ENCODE assay signal across 8 mouse cellular contexts in the genomic region with DNA sequence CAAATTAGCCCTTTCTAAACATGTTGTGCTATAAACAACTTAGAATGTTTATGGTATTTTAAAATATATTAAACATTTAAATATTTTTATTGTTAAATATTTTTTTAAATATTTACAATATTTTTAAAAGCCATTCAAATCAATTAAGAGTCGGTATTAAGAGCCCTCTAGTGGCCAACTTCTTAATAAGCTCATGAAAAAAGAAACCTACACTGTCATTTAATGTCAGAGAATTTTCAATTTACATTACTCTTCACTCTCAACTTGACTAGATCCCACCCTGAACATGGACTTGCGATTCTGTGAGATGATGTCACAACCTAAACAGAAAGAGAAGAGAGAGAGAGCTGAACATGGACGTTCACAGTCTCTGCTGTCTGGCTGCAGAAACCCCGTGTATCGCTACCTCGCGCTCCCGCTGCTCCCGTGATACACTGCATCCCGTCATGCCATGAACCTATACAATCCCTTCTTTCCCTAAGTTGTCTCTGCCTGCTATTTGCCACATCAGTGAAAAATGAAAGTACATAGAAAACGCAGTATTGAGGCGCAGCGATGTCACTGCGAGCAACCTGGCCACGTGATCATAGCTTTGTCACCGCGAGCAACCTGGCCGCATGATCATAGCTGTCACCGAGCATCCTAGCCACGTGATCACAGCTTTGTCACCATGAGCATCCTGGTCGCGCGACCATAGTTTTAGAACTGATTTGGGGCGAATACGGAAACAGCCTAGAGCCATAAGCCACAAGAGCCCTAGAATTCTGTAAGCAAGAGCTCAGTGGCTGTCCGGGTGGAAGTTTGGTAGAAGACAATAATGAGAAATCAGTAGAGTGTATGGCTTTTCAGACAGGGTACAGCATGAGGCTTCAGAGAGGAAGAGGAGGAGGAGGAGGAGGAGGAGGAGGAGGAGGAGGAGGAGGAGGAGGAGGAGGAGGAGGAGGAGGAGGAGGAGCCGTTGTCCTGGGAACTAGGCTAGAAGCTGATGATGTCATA. TPM values are rescaled to one million over a fixed set of nuclear protein-coding genes. Genes with fewer than 3 reads are reported as not detected.
A peak's percentile ranks its signal among the peaks of the same experiment; 100 is the strongest.
DNase-seq lines count a peak whose midpoint lies in the region; ATAC-seq and TF ChIP-seq lines count a peak whose summit lies in the region.

No protein-coding gene starts in this region.

- H3K4me3 ChIP-seq in lung, adult 2 months (replicated peaks; ENCODE audit: extremely low read depth, low read depth, low read length), result peak overlapping the region; percentile 45
- H3K4me3 ChIP-seq in liver, embryonic 14.5 days (ENCODE audit: insufficient read depth in 1 of 2, low read depth in 2 of 2, low read length in 2 of 2), result peak overlapping the region; percentile 17 to 43

- H3K4me1 ChIP-seq in lung, adult 2 months (ENCODE audit: control insufficient read depth, insufficient read depth, low read length), result no peaks in the 10 kb centered on the region
- H3K4me1 ChIP-seq in liver, embryonic 14.5 days (replicated peaks; ENCODE audit: control insufficient read depth in 2 of 2, insufficient read depth in 2 of 2, low read length in 1 of 2), result no peaks in the 10 kb centered on the region

- no peak for TF ChIP-seq POLR2A in lung, adult 2 months (IDR thresholded peaks at IDR 0.05; ENCODE audit: borderline replicate concordance, extremely low read depth, low read depth, low read length)

- ATAC-seq in liver, embryonic 14.5 days (ENCODE audit: insufficient read depth), result no peak
- peak; percentile 67 for ATAC-seq in neutrophil, adult 5-6 weeks (ENCODE audit: extremely low read depth, insufficient number of reproducible peaks, low FRiP score, poor library complexity, severe bottlenecking)

- peak; percentile 18 for DNase-seq in lung, adult 2 months
- DNase-seq in lung, adult 18-20 months, result no peak
- peak; percentile 53 for DNase-seq in cerebellum, adult 9-10 months
- peak; percentile 24 to 46 for DNase-seq in frontal cortex, postnatal 10 days (ENCODE audit: low spot score in 2 of 2)
- peak; percentile 16 for DNase-seq in kidney, postnatal 14 days
- DNase-seq in liver, embryonic 14.5 days (ENCODE audit: low read depth in 3 of 3, low spot score in 3 of 3), result no peak
- DNase-seq in ovary, postnatal 36 days (ENCODE audit: low spot score), result no peak

- no peaks in the 10 kb centered on the region for H3K27me3 ChIP-seq in liver, embryonic 14.5 days (ENCODE audit: control insufficient read depth, insufficient read depth, low read length)

- H3K27ac ChIP-seq in liver, embryonic 14.5 days, result no peak overlapping the region

- TF ChIP-seq EP300 in liver, embryonic 14.5 days (IDR thresholded peaks at IDR 0.05; ENCODE audit: low read depth), result no peak

- peak overlapping the region; percentile 47 for H3K4me2 ChIP-seq in liver, embryonic 14.5 days (ENCODE audit: low read depth)

- 61% methylated on average over 27 of the region's 27 CpGs for WGBS in lung, adult 2 months
- 48% methylated on average over 27 of the region's 27 CpGs for WGBS in liver, embryonic 14.5 days (ENCODE audit: insufficient replicate concordance)

- no peaks in the 10 kb centered on the region for H3K9me3 ChIP-seq in liver, embryonic 14.5 days (ENCODE audit: control insufficient read depth, low read length)

- no peak overlapping the region for H3K9ac ChIP-seq in liver, embryonic 14.5 days (replicated peaks)

- H3K36me3 ChIP-seq in liver, embryonic 14.5 days (replicated peaks; ENCODE audit: control insufficient read depth, insufficient read depth, low read depth), result no peaks in the 10 kb centered on the region

- no peak for TF ChIP-seq CTCF in lung, adult 2 months (IDR thresholded peaks at IDR 0.05; ENCODE audit: insufficient read depth, low read length)
- TF ChIP-seq CTCF in liver, embryonic 14.5 days (IDR thresholded peaks at IDR 0.05; ENCODE audit: low read depth), result peak; percentile 26; the same call in 1 of the 2 replicates

RNA-seq across cellular contexts. Expression of gene Casc1, which starts 23.4 kb away (rescaled TPM):
- polyA plus RNA-seq in lung, adult 2 months (2012; rRNA removed), result 3.2 and 4.5 TPM in 2 replicates
- 0.19 and 0.28 TPM in 2 replicates for polyA plus RNA-seq in liver, embryonic 14.5 days (2012; rRNA removed)
- 0.09 and 0.13 TPM in 2 replicates for polyA plus RNA-seq in liver, embryonic 14.5 days (2014; fragmentation: Nextera tagmentation; extraction: Ambion mirVana)
- 5.6 and 6.4 TPM in 2 replicates for total RNA-seq in neutrophil, adult 5-6 weeks (2017)

RNA-seq across cellular contexts. Expression of gene Etfrf1, which starts 23.5 kb away (rescaled TPM):
- polyA plus RNA-seq in lung, adult 2 months (2012; rRNA removed), result 3.7 and 8.3 TPM in 2 replicates
- polyA plus RNA-seq in liver, embryonic 14.5 days (2012; rRNA removed), result 5.2 and 7.2 TPM in 2 replicates
- polyA plus RNA-seq in liver, embryonic 14.5 days (2014; fragmentation: Nextera tagmentation; extraction: Ambion mirVana), result 12.3 and 13.3 TPM in 2 replicates
- 27.6 and 32.3 TPM in 2 replicates for total RNA-seq in neutrophil, adult 5-6 weeks (2017)

Comparison
In these comparisons a context has a peak if more than half of its experiments do, and no peak if none do; other contexts are left out.
1. DNase-seq: peak in lung, adult 2 months (single experiment), cerebellum, adult 9-10 months (single experiment), frontal cortex, postnatal 10 days (2 of 2) and kidney, postnatal 14 days (single experiment); none in lung, adult 18-20 months (0 of 2), liver, embryonic 14.5 days (0 of 3) and ovary, postnatal 36 days (single experiment).